Mouse (Mus musculus) MEL (cell line): ENCODE results near the gene Nos3. TPM values are rescaled to one million over a fixed set of nuclear protein-coding genes. Genes with fewer than 3 reads are reported as not detected.

ENCODE experiments used
- DNase-seq: peaks from one replicate; pipeline ENCODE4 v3.0.0; 2011; ENCODE audit warnings: low read depth, low spot score
- H3K27ac ChIP-seq: 2 replicates; pipeline ENCODE4 v1.5.1; 2012; ENCODE audit warnings: low read depth, mild to moderate bottlenecking, control low read depth, low read length, moderate library complexity; ENCODE audit not compliant: control insufficient read depth
- H3K27me3 ChIP-seq, 2 experiments: fragments of 150-350 bp in 1 of 2; sonication (generic) in 1 of 2; 2 replicates each; pipeline ENCODE4 v1.6.1; 2012; ENCODE audit warnings: low read length in 2 of 2, mild to moderate bottlenecking in 2 of 2, improper control_type of control experiment in 1 of 2, moderate library complexity in 1 of 2; ENCODE audit not compliant: insufficient read depth in 2 of 2, control insufficient read depth in 1 of 2
- H3K36me3 ChIP-seq, 2 experiments: 2 replicates each; pipeline ENCODE4 v1.6.1; 2012 to 2014; ENCODE audit warnings: low read length in 2 of 2, improper control_type of control experiment in 1 of 2, inconsistent platforms in 1 of 2, mild to moderate bottlenecking in 1 of 2; ENCODE audit not compliant: insufficient read depth in 2 of 2, control insufficient read depth in 1 of 2
- H3K4me1 ChIP-seq, 2 experiments: fragments of 150-350 bp in 1 of 2; sonication (generic) in 1 of 2; 2 replicates each; pipeline ENCODE4 v1.6.1; 2012; ENCODE audit warnings: low read length in 2 of 2, improper control_type of control experiment in 1 of 2, mild to moderate bottlenecking in 1 of 2; ENCODE audit not compliant: insufficient read depth in 2 of 2, control insufficient read depth in 1 of 2
- H3K4me3 ChIP-seq, 2 experiments: fragments of 150-350 bp in 1 of 2; sonication (generic) in 1 of 2; 2 replicates each; pipeline ENCODE4 v1.5.1; 2012; ENCODE audit warnings: low read depth in 2 of 2, low read length in 2 of 2, mild to moderate bottlenecking in 2 of 2, moderate library complexity in 2 of 2, control low read depth in 1 of 2, improper control_type of control experiment in 1 of 2; ENCODE audit not compliant: control insufficient read depth in 1 of 2, insufficient read depth in 1 of 2
- H3K79me2 ChIP-seq: 2 replicates; pipeline ENCODE4 v1.6.1; 2012; ENCODE audit warnings: mild to moderate bottlenecking, low read length, moderate library complexity; ENCODE audit not compliant: control insufficient read depth, poor library complexity, insufficient read depth
- H3K9ac ChIP-seq: 2 replicates; pipeline ENCODE4 v1.6.1; 2012; ENCODE audit warnings: low read depth, mild to moderate bottlenecking, control low read depth, low read length, moderate library complexity; ENCODE audit not compliant: control insufficient read depth, poor library complexity, severe bottlenecking
- H3K9me3 ChIP-seq: fragments of 150-350 bp; sonication (generic); replicated peaks from 2 replicates; pipeline ENCODE4 v1.6.1; 2012; ENCODE audit warnings: mild to moderate bottlenecking, low read length, improper control_type of control experiment, moderate library complexity; ENCODE audit not compliant: insufficient read depth
- BHLHE40 ChIP-seq: IDR thresholded peaks from 2 replicates; pipeline ENCODE4 v1.6.1; 2012; ENCODE audit warnings: low read depth, mild to moderate bottlenecking, inconsistent platforms, low read length, improper control_type of control experiment, borderline replicate concordance
- E2F4 ChIP-seq: IDR thresholded peaks from 2 replicates; pipeline ENCODE4 v1.6.1; 2011; ENCODE audit warnings: low read depth, low read length, improper control_type of control experiment, borderline replicate concordance
- ELF1 ChIP-seq: IDR thresholded peaks from 2 replicates; pipeline ENCODE4 v1.6.1; 2014; ENCODE audit warnings: low read depth, mild to moderate bottlenecking, inconsistent platforms, low read length, improper control_type of control experiment, moderate library complexity
- EP300 ChIP-seq, 2 experiments: IDR thresholded peaks; 2 replicates each; pipeline ENCODE4 v1.6.1; 2011; ENCODE audit warnings: improper control_type of control experiment in 2 of 2, low read length in 2 of 2, low read depth in 1 of 2, mild to moderate bottlenecking in 1 of 2
- ETS1 ChIP-seq: IDR thresholded peaks from 2 replicates; pipeline ENCODE4 v1.6.1; 2012; ENCODE audit warnings: low read depth, mild to moderate bottlenecking, inconsistent platforms, low read length, improper control_type of control experiment, moderate library complexity
- GATA1 ChIP-seq: IDR thresholded peaks from 2 replicates; pipeline ENCODE4 v1.6.1; 2011; ENCODE audit warnings: low read depth, low read length, improper control_type of control experiment
- HCFC1 ChIP-seq: IDR thresholded peaks from 2 replicates; pipeline ENCODE4 v1.6.1; 2012; ENCODE audit warnings: low read depth, mild to moderate bottlenecking, inconsistent platforms, low read length, improper control_type of control experiment, moderate library complexity
- JUND ChIP-seq: IDR thresholded peaks from 2 replicates; pipeline ENCODE4 v1.6.1; 2011; ENCODE audit warnings: low read depth, mild to moderate bottlenecking, improper control_type of control experiment, low read length
- MAFK ChIP-seq: IDR thresholded peaks from 2 replicates; pipeline ENCODE4 v1.6.1; 2011; ENCODE audit warnings: low read depth, mild to moderate bottlenecking, low read length, improper control_type of control experiment, borderline replicate concordance
- MAX ChIP-seq: IDR thresholded peaks from 2 replicates; pipeline ENCODE4 v1.6.1; 2011; ENCODE audit warnings: low read length, improper control_type of control experiment
- MAZ ChIP-seq: IDR thresholded peaks from 2 replicates; pipeline ENCODE4 v1.6.1; 2012; ENCODE audit warnings: low read depth, mild to moderate bottlenecking, inconsistent platforms, low read length, improper control_type of control experiment
- MEF2A ChIP-seq: IDR thresholded peaks from 2 replicates; pipeline ENCODE4 v1.6.1; 2014; ENCODE audit warnings: low read depth, mild to moderate bottlenecking, inconsistent platforms, low read length, improper control_type of control experiment; ENCODE audit not compliant: poor library complexity, insufficient replicate concordance, severe bottlenecking; ENCODE audit errors: extremely low read depth
- MXI1 ChIP-seq: IDR thresholded peaks from 2 replicates; pipeline ENCODE4 v1.6.1; 2011; ENCODE audit warnings: mild to moderate bottlenecking, low read depth, low read length, improper control_type of control experiment
- MYC ChIP-seq: IDR thresholded peaks from 2 replicates; pipeline ENCODE4 v1.6.1; 2011; ENCODE audit warnings: low read depth, mild to moderate bottlenecking, low read length, improper control_type of control experiment, moderate library complexity
- NELFE ChIP-seq: IDR thresholded peaks from 2 replicates; pipeline ENCODE4 v1.6.1; 2011; ENCODE audit warnings: low read depth, low read length, improper control_type of control experiment
- NRF1 ChIP-seq: IDR thresholded peaks from 2 replicates; pipeline ENCODE4 v1.6.1; 2014; ENCODE audit warnings: low read depth, mild to moderate bottlenecking, inconsistent platforms, low read length, improper control_type of control experiment, moderate library complexity; ENCODE audit not compliant: poor library complexity, insufficient read depth, severe bottlenecking
- POLR2A ChIP-seq, 2 experiments: IDR thresholded peaks; 2 replicates each; pipeline ENCODE4 v1.6.1; 2011 to 2012; ENCODE audit warnings: low read length in 2 of 2, mild to moderate bottlenecking in 2 of 2, control low read depth in 1 of 2, improper control_type of control experiment in 1 of 2, low read depth in 1 of 2, moderate library complexity in 1 of 2; ENCODE audit not compliant: control insufficient read depth in 1 of 2, insufficient read depth in 1 of 2, poor library complexity in 1 of 2
- POLR2AphosphoS5 ChIP-seq: IDR thresholded peaks from 2 replicates; pipeline ENCODE4 v1.6.1; 2012; ENCODE audit warnings: low read depth, borderline replicate concordance, mild to moderate bottlenecking, inconsistent platforms, low read length, moderate library complexity, mixed read lengths
- RAD21 ChIP-seq: IDR thresholded peaks from 2 replicates; pipeline ENCODE4 v1.6.1; 2011; ENCODE audit warnings: mild to moderate bottlenecking, low read depth, low read length, improper control_type of control experiment
- RCOR1 ChIP-seq: IDR thresholded peaks from 2 replicates; pipeline ENCODE4 v1.6.1; 2012; ENCODE audit warnings: low read depth, mild to moderate bottlenecking, inconsistent platforms, low read length, improper control_type of control experiment
- SIN3A ChIP-seq: IDR thresholded peaks from 2 replicates; pipeline ENCODE4 v1.6.1; 2012; ENCODE audit warnings: low read length, improper control_type of control experiment, inconsistent platforms
- TBP ChIP-seq: IDR thresholded peaks from 2 replicates; pipeline ENCODE4 v1.8.0; 2011; ENCODE audit warnings: low read depth, low read length, improper control_type of control experiment
- TCF12 ChIP-seq: IDR thresholded peaks from 2 replicates; pipeline ENCODE4 v1.6.1; 2014; ENCODE audit warnings: low read depth, mild to moderate bottlenecking, inconsistent platforms, low read length, improper control_type of control experiment, moderate library complexity
- USF1 ChIP-seq: IDR thresholded peaks from 2 replicates; pipeline ENCODE4 v1.6.1; 2014; ENCODE audit warnings: low read depth, mild to moderate bottlenecking, inconsistent platforms, low read length, improper control_type of control experiment, moderate library complexity
- ZC3H11A ChIP-seq: IDR thresholded peaks from 2 replicates; pipeline ENCODE4 v1.6.1; 2012; ENCODE audit warnings: low read depth, mild to moderate bottlenecking, inconsistent platforms, low read length, improper control_type of control experiment
- ZKSCAN1 ChIP-seq: IDR thresholded peaks from 2 replicates; pipeline ENCODE4 v1.6.1; 2012; ENCODE audit warnings: low read depth, mild to moderate bottlenecking, inconsistent platforms, low read length, improper control_type of control experiment, moderate library complexity
- ZMIZ1 ChIP-seq: IDR thresholded peaks from 2 replicates; pipeline ENCODE4 v1.6.1; 2012; ENCODE audit warnings: low read depth, mild to moderate bottlenecking, inconsistent platforms, low read length, improper control_type of control experiment, moderate library complexity
- ZNF384 ChIP-seq: IDR thresholded peaks from 2 replicates; pipeline ENCODE4 v1.6.1; 2012; ENCODE audit warnings: low read depth, mild to moderate bottlenecking, inconsistent platforms, low read length, improper control_type of control experiment
- polyA plus RNA-seq, 2 experiments: library from polyadenylated mRNA; stranded (reverse) in 1 of 2; unstranded in 1 of 2; fragments of >175 nt in 1 of 2; fragments of >200 nt in 1 of 2; gene quantifications; 2 replicates each; pipeline versions ENCODE4 v1.2.1 to v1.2.4; 2012; ENCODE audit warnings: low replicate concordance in 2 of 2, low read depth in 1 of 2; ENCODE audit not compliant: insufficient read length in 2 of 2, insufficient read depth in 1 of 2, missing spikeins in 1 of 2
- total RNA-seq: library from RNA; depleted of rRNA; stranded (reverse); fragments of 300-350 nt; gene quantifications from 2 replicates; pipeline ENCODE4 v1.2.3, GENCODE M21; 2012

Nos3 gene
- total and polyA plus RNA-seq, 3 experiments = 3.9 to 6.2 TPM; not detected in 1

DNA sequence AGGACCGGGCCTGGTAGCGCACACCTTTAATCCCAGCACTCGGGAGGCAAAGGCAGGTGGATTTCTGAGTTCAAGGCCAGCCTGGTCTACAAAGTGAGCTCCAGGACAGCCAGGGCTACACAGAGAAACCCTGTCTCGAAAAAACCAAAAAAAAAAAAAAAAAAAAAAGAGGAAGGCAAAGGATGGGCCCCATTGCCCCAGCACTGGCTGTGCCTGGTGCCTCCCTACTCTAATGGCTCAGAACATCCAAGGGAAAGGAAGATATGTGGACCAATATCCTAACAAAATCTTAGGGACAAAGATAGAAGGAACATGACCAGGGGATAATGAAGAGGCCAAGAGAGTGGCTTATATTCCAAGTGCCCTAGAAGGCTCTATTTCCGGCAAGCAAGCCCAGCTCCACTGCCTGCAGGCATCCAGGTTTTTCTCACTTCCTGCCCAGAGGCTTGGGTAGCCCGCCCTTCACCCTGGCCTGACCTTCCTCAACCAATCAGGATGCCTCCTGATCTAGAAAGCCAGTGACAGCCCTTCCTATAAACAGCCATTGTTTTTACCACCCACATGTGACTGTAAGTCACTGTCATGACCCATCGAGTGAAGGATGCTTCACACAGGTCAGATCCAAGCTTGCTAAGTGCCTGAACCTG is 24.5 kb downstream of the Nos3 start:
- no peaks in the 10 kb centered on the region for H3K9me3 ChIP-seq
- TF ChIP-seq MXI1 (peak; percentile 99), USF1 (peak; percentile 89), MAFK (no peak), ETS1 (peak; percentile 55; the same call in 1 of the 2 replicates), NELFE (peak; percentile 88), RCOR1 (no peak; the same call in 1 of the 2 replicates), TBP (peak; percentile 96), ZNF384 (peak; percentile 86), MAZ (no peak; the same call in none of the 2 replicates), JUND (no peak), TCF12 (peak; percentile 83), MYC (peak; percentile 88), POLR2AphosphoS5 (no peak; the same call in 1 of the 2 replicates), RAD21 (no peak), ZC3H11A (no peak), NRF1 (0 out of 2 replicates have a peak, but pooled peaks have one; percentile 4), MEF2A (no peak), MAX (peak; percentile 96), E2F4 (no peak), GATA1 (no peak), HCFC1 (peak; percentile 78), ELF1 (peak; percentile 92), SIN3A (peak; percentile 99), POLR2A (IDR thresholded peaks at IDR 0.05; ENCODE audit: control insufficient read depth in 1 of 2, insufficient read depth in 1 of 2, low read depth in 1 of 2, low read length in 2 of 2, poor library complexity in 1 of 2) (peak; percentile 42 to 87; a peak in 3 of 4 replicates), BHLHE40 (no peak), ZKSCAN1 (no peak), EP300 (IDR thresholded peaks at IDR 0.05; ENCODE audit: low read depth in 1 of 2, low read length in 2 of 2) (peak in 1 of 2 experiments; percentile 55; a peak in 2 of 4 replicates), ZMIZ1 (peak; percentile 97)
- H3K27ac ChIP-seq = peak overlapping the region; percentile 89
- peak overlapping the region; percentile 77 for H3K9ac ChIP-seq
- peak overlapping the region; percentile 69 to 76 for H3K4me3 ChIP-seq
- peaks cover 0 to 27% of the 10 kb centered on the region in 2 experiments; a peak in 2 of 4 replicates for H3K36me3 ChIP-seq
- no peaks in the 10 kb centered on the region for H3K27me3 ChIP-seq
- peaks cover 29% of the 10 kb centered on the region for H3K79me2 ChIP-seq
- peaks cover 6 to 41% of the 10 kb centered on the region in 2 experiments for H3K4me1 ChIP-seq
- DNase-seq = peak; percentile 99
